Mouse (Mus musculus): ENCODE data around the gene Loxl3. TPM values are rescaled to one million over a fixed set of nuclear protein-coding genes. Genes with fewer than 3 reads are reported as not detected.

Gene Loxl3
- polyA plus RNA-seq, 1 experiment from 2014 or later, result 8.0 TPM

- WGBS, result 1% methylated on average over 26 of the region's 26 CpGs
These were observed 19.4 kb downstream of the Loxl3 start for GRCm38 (mm10) chr6:83053136-83053960.

DNA sequence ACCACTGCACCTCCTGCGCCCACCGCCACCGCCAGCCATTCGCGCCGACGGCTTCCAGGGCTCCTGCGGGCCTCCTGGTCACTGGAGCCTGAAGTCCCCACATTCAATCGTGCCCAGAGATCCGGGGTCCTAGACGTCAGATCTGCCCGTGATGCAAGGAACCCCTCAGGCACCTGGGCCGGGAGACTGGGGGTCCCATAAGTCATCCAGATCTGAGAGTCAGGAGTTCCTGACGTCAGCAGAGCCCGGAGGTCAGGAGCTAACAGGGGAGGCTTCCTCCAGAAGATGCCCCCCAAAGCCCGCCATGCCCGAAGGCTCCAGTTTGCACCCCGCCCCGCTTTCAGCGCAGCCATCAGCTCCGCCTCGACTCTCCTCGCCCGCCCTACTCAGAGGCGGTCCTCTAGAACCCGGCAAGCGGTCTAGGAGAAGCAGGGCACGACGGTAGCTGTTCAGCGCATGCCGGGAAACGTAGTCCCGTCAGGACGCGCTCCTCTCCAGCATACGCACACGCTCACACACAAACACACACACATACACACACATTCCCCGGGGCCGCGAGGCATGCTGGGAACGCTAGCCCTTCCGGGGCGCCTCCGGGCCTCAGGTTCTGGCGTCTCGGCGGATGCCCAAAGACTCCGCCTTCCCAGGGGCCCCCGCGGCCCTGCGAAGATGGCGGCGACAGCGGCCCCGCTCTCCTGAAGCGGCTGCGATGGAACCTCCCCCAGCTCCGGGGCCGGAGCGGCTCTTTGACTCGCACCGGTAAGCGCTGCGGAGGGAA, 20.3 kb downstream of the Loxl3 start, which contains the start of gene Aup1:
Gene Aup1 (plus strand): TSS at position 448 of the 778 bp plus-strand sequence.
- Histone ChIP-seq H3K36me3 (peaks cover 37% of the 10 kb centered on the region), H3K4me2 (peak within 1 kb of the TSS; percentile 99), H3K27me3 (replicated peaks) (peaks cover 11% of the 10 kb centered on the region), H3K9me3 (replicated peaks) (no peaks in the 10 kb centered on the region), H3K27ac (ENCODE audit: poor library complexity, severe bottlenecking) (peak within 1 kb of the TSS; percentile 85), H3K4me1 (replicated peaks) (peaks cover 21% of the 10 kb centered on the region), H3K9ac (peak within 1 kb of the TSS; percentile 93), H3K4me3 (peak within 1 kb of the TSS; percentile 84)
- WGBS, result under 1% methylated on average over 64 of the region's 64 CpGs
- ATAC-seq (ENCODE audit: insufficient number of reproducible peaks, low FRiP score), result peak; percentile 95

More at GRCm38 (mm10) chr6:83053136-83053960, 19.4 kb downstream of the Loxl3 start:
- no peak for ATAC-seq (ENCODE audit: insufficient number of reproducible peaks, low FRiP score)
- Histone ChIP-seq H3K36me3 (peaks cover 37% of the 10 kb centered on the region), H3K27ac (ENCODE audit: poor library complexity, severe bottlenecking) (peak overlapping the region; percentile 85), H3K27me3 (replicated peaks) (peaks cover 20% of the 10 kb centered on the region), H3K4me3 (peak overlapping the region; percentile 84), H3K4me1 (replicated peaks) (peaks cover 21% of the 10 kb centered on the region), H3K4me2 (peak overlapping the region; percentile 99), H3K9ac (peak overlapping the region; percentile 93), H3K9me3 (replicated peaks) (no peaks in the 10 kb centered on the region)

- Histone ChIP-seq H3K4me1 (replicated peaks) (peaks cover 21% of the 10 kb centered on the region), H3K27me3 (replicated peaks) (peaks cover 4% of the 10 kb centered on the region), H3K9ac (peak within 1 kb of the TSS; percentile 93), H3K36me3 (peaks cover 33% of the 10 kb centered on the region), H3K4me2 (peak within 1 kb of the TSS; percentile 99), H3K9me3 (replicated peaks) (no peaks in the 10 kb centered on the region), H3K27ac (ENCODE audit: poor library complexity, severe bottlenecking) (peak within 1 kb of the TSS; percentile 85), H3K4me3 (peak within 1 kb of the TSS; percentile 84)
- peak; percentile 37 for ATAC-seq (ENCODE audit: insufficient number of reproducible peaks, low FRiP score)
- under 1% methylated on average over 49 of the region's 50 CpGs for WGBS
These were observed 21.0 kb downstream of the Loxl3 start, which contains the start of gene Htra2 for GRCm38 (mm10) chr6:83054871-83055431. Gene Htra2 (minus strand): TSS chr6:83055273.

GRCm38 (mm10) chr6:83057790-83058189, 23.8 kb downstream of the Loxl3 start, which contains the start of gene Dqx1:
Gene Dqx1 (plus strand): TSS chr6:83057844.
- H3K9me3 ChIP-seq (replicated peaks), result no peaks in the 10 kb centered on the region
- H3K36me3 ChIP-seq, result peaks cover 18% of the 10 kb centered on the region
- WGBS, result 62% methylated on average over 3 of the region's 3 CpGs
- H3K4me1 ChIP-seq (replicated peaks), result peaks cover 21% of the 10 kb centered on the region
- no peak within 1 kb of the TSS for H3K9ac ChIP-seq
- peaks cover 27% of the 10 kb centered on the region for H3K27me3 ChIP-seq (replicated peaks)
- ATAC-seq (ENCODE audit: insufficient number of reproducible peaks, low FRiP score), result no peak
- H3K4me3 ChIP-seq, result no peak within 1 kb of the TSS
- H3K27ac ChIP-seq (ENCODE audit: poor library complexity, severe bottlenecking), result no peak within 1 kb of the TSS
- no peak within 1 kb of the TSS for H3K4me2 ChIP-seq

DNA sequence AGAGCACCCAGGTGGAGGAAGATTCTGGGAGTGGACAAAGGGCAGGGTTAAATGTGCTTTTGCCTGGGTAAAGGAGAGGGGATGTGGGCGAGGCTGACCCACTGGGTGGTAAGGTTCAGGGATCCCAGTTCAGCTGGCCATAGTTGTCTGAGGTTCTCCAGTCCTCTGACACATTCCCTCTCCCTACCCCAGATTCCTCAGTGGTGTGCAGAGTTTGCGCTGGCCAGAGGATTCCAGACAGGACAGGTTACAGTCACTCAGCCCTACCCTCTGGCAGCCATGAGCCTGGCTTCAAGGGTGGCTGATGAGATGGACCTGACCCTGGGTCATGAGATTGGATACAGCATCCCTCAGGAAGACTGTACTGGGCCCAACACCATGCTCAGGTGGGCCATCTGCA, 24.8 kb downstream of the Loxl3 start:
- Histone ChIP-seq H3K27me3 (replicated peaks) (peaks cover 37% of the 10 kb centered on the region), H3K4me2 (no peak overlapping the region), H3K36me3 (peaks cover 18% of the 10 kb centered on the region), H3K4me1 (replicated peaks) (peaks cover 15% of the 10 kb centered on the region), H3K9me3 (replicated peaks) (no peaks in the 10 kb centered on the region), H3K4me3 (no peak overlapping the region), H3K27ac (ENCODE audit: poor library complexity, severe bottlenecking) (no peak overlapping the region), H3K9ac (no peak overlapping the region)
- no peak for ATAC-seq (ENCODE audit: insufficient number of reproducible peaks, low FRiP score)
- WGBS, result 78% methylated on average over 2 of the region's 2 CpGs

- no peak for ATAC-seq (ENCODE audit: insufficient number of reproducible peaks, low FRiP score)
- H3K4me1 ChIP-seq (replicated peaks), result peaks cover 22% of the 10 kb centered on the region
These were observed 32.0 kb downstream of the Loxl3 start for GRCm38 (mm10) chr6:83065995-83066394.

DNA sequence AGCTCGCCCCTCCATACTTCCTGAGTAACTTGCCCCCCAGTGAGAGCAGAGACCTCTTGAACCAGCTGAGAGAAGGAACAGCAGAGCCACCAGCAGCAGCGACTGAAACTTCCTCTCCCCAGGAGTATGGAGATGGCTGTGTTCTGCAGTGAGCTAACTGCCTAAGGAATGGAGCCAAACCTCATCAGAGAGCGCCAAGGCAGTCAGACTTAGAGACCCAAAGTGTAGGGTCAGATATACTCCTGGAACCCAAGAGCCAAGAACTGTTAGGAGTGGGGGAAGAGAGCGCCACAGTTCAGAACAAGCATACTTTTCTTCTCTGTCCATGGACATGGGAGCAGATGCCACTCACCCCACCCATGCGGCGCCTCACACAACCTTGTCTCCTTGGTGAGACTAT, 32.5 kb downstream of the Loxl3 start:
- Histone ChIP-seq H3K9ac (no peak overlapping the region), H3K9me3 (replicated peaks) (no peaks in the 10 kb centered on the region), H3K4me2 (no peak overlapping the region), H3K27me3 (replicated peaks) (peaks cover 96% of the 10 kb centered on the region), H3K4me3 (no peak overlapping the region), H3K27ac (ENCODE audit: poor library complexity, severe bottlenecking) (no peak overlapping the region), H3K36me3 (no peaks in the 10 kb centered on the region), H3K4me1 (replicated peaks) (peaks cover 26% of the 10 kb centered on the region)
- no peak for ATAC-seq (ENCODE audit: insufficient number of reproducible peaks, low FRiP score)
- 30% methylated on average over 6 of the region's 6 CpGs for WGBS

More at GRCm38 (mm10) chr6:83065995-83066394, 32.0 kb downstream of the Loxl3 start:
- no peak overlapping the region for H3K27ac ChIP-seq (ENCODE audit: poor library complexity, severe bottlenecking)
- 29% methylated on average over 8 of the region's 8 CpGs for WGBS
- H3K4me2 ChIP-seq, result no peak overlapping the region
- peaks cover 96% of the 10 kb centered on the region for H3K27me3 ChIP-seq (replicated peaks)
- H3K9me3 ChIP-seq (replicated peaks), result no peaks in the 10 kb centered on the region
- no peak overlapping the region for H3K9ac ChIP-seq
- H3K36me3 ChIP-seq, result no peaks in the 10 kb centered on the region
- H3K4me3 ChIP-seq, result no peak overlapping the region

DNA sequence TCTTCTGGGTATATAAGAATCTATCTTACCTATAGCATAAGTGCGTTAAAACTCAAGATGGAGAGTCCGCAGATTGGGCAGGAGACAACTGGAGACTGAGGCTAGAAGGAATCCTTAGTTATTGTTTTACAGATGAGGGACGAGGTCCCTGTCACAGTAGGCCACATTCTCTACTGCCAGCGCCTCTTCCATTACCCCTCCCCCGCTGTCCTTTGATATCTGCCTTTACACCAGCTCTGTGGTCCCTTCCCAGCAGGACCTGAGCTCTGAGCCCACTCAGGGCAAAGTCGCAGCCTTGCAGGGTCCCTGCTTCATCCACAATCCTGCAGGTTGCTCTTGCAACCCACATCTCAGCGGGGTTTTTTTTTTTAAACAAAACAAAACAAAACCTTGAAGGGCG, 34.2 kb downstream of the Loxl3 start:
- 5% methylated on average over 8 of the region's 8 CpGs for WGBS
- H3K4me3 ChIP-seq, result peak overlapping the region; percentile 37
- no peak overlapping the region for H3K27ac ChIP-seq (ENCODE audit: poor library complexity, severe bottlenecking)
- no peak for ATAC-seq (ENCODE audit: insufficient number of reproducible peaks, low FRiP score)
- no peaks in the 10 kb centered on the region for H3K36me3 ChIP-seq
- peak overlapping the region; percentile 62 for H3K4me2 ChIP-seq
- no peak overlapping the region for H3K9ac ChIP-seq
- H3K9me3 ChIP-seq (replicated peaks), result no peaks in the 10 kb centered on the region
- H3K4me1 ChIP-seq (replicated peaks), result peaks cover 27% of the 10 kb centered on the region
- peaks cover 96% of the 10 kb centered on the region for H3K27me3 ChIP-seq (replicated peaks)

- Histone ChIP-seq H3K27ac (ENCODE audit: poor library complexity, severe bottlenecking) (no peak overlapping the region), H3K9me3 (replicated peaks) (no peaks in the 10 kb centered on the region), H3K27me3 (replicated peaks) (peaks cover 96% of the 10 kb centered on the region), H3K4me2 (peak overlapping the region; percentile 62), H3K4me3 (peak overlapping the region; percentile 37), H3K9ac (0 out of 2 replicates have a peak overlapping the region, but pooled peaks have one; percentile 21), H3K36me3 (no peaks in the 10 kb centered on the region), H3K4me1 (replicated peaks) (peaks cover 27% of the 10 kb centered on the region)
- ATAC-seq (ENCODE audit: insufficient number of reproducible peaks, low FRiP score), result no peak
- under 1% methylated on average over 81 of the region's 81 CpGs for WGBS
These were observed 34.9 kb downstream of the Loxl3 start for GRCm38 (mm10) chr6:83068706-83069487.

GRCm38 (mm10) chr6:83069488-83070246, 35.7 kb downstream of the Loxl3 start:
- H3K36me3 ChIP-seq, result no peaks in the 10 kb centered on the region
- 1% methylated on average over 69 of the region's 69 CpGs for WGBS

More at GRCm38 (mm10) chr6:83069488-83070246, 35.7 kb downstream of the Loxl3 start:
- peaks cover 96% of the 10 kb centered on the region for H3K27me3 ChIP-seq (replicated peaks)
- H3K4me3 ChIP-seq, result peak overlapping the region; percentile 29
- no peaks in the 10 kb centered on the region for H3K9me3 ChIP-seq (replicated peaks)
- H3K4me1 ChIP-seq (replicated peaks), result peaks cover 27% of the 10 kb centered on the region
- H3K27ac ChIP-seq (ENCODE audit: poor library complexity, severe bottlenecking), result no peak overlapping the region
- ATAC-seq (ENCODE audit: insufficient number of reproducible peaks, low FRiP score), result no peak
- no peak overlapping the region for H3K9ac ChIP-seq
- peak overlapping the region; percentile 32 for H3K4me2 ChIP-seq
